Mouse (Mus musculus) granulocyte monocyte progenitor cell, adult 5-6 weeks (primary cell): ENCODE results near the gene Fbxl18. TPM values are rescaled to one million over a fixed set of nuclear protein-coding genes. Genes with fewer than 3 reads are reported as not detected.
A peak's percentile ranks its signal among the peaks of the same experiment; 100 is the strongest.

Experiments
- ATAC-seq: replicated peaks from 2 replicates; pipeline ENCODE4 v1.8.0; 2016; ENCODE audit warnings: mild to moderate bottlenecking, moderate TSS enrichment, inconsistent platforms; ENCODE audit not compliant: poor library complexity, severe bottlenecking
- total RNA-seq, 2 experiments: library from RNA; stranded (forward) in 1 of 2; stranded (reverse) in 1 of 2; fragments of 200-712, 200-1000 nt in 1 of 2; fragments of >200 nt in 1 of 2; fragmentation: Nextera tagmentation in 1 of 2; gene quantifications; 2 replicates each; pipeline ENCODE4 v1.2.3; 2014 to 2017

The Fbxl18 gene
- total RNA-seq, 2 experiments from 2014 or later, result 2.4 to 4.1 TPM

- ATAC-seq, result no peak
These were observed 58.3 kb downstream of the Fbxl18 start for GRCm38 (mm10) chr5:142836891-142837290.

GRCm38 (mm10) chr5:142833646-142834438, 61.4 kb downstream of the Fbxl18 start:
- ATAC-seq, result no peak

GRCm38 (mm10) chr5:142826131-142826530, 69.1 kb downstream of the Fbxl18 start:
- no peak for ATAC-seq

- no peak for ATAC-seq
These were observed 69.6 kb downstream of the Fbxl18 start for GRCm38 (mm10) chr5:142825665-142826064.

GRCm38 (mm10) chr5:142824091-142824490, 71.1 kb downstream of the Fbxl18 start:
- ATAC-seq, result no peak

- peak; percentile 8 for ATAC-seq
These were observed 71.8 kb downstream of the Fbxl18 start for GRCm38 (mm10) chr5:142823096-142824062.

GRCm38 (mm10) chr5:142822286-142823095, 72.7 kb downstream of the Fbxl18 start:
- peak; percentile 4 for ATAC-seq

- no peak for ATAC-seq
These were observed 73.3 kb downstream of the Fbxl18 start for GRCm38 (mm10) chr5:142821974-142822285.

- ATAC-seq, result peak; percentile 49
These were observed 73.8 kb downstream of the Fbxl18 start for GRCm38 (mm10) chr5:142821266-142821973.

GRCm38 (mm10) chr5:142820276-142821265, 74.7 kb downstream of the Fbxl18 start:
- no peak for ATAC-seq

- ATAC-seq, result no peak
These were observed 75.6 kb downstream of the Fbxl18 start for GRCm38 (mm10) chr5:142819385-142820275.

GRCm38 (mm10) chr5:142818435-142819360, 76.5 kb downstream of the Fbxl18 start:
- ATAC-seq, result no peak

GRCm38 (mm10) chr5:142817524-142818434, 77.4 kb downstream of the Fbxl18 start, which contains the start of gene Tnrc18:
Gene Tnrc18 (minus strand): TSS chr5:142817662.
- peak; percentile 35 for ATAC-seq
